Mouse (Mus musculus) E14TG2a.4 (cell line): ENCODE results near the gene Celsr3.
A peak's percentile ranks its signal among the peaks of the same experiment; 100 is the strongest.

ENCODE experiments used
- H3K27me3 ChIP-seq: 2 replicates; pipeline ENCODE4 v1.6.1; 2014; ENCODE audit warnings: low read length, control low read depth; ENCODE audit not compliant: insufficient read depth
- H3K36me3 ChIP-seq: 2 replicates; pipeline ENCODE4 v1.6.1; 2014; ENCODE audit warnings: low read length, control low read depth; ENCODE audit not compliant: insufficient read depth
- H3K4me1 ChIP-seq: replicated peaks from 2 replicates; pipeline ENCODE4 v1.6.1; 2014; ENCODE audit warnings: low read depth, low read length, control low read depth
- H3K4me3 ChIP-seq: replicated peaks from 2 replicates; pipeline ENCODE4 v1.5.1; 2014; ENCODE audit warnings: mild to moderate bottlenecking, low read length
- H3K9me3 ChIP-seq: 2 replicates; pipeline ENCODE4 v1.6.1; 2014; ENCODE audit warnings: low read length, control low read depth
- CTCF ChIP-seq: conservative IDR thresholded peaks from 2 replicates; pipeline ENCODE4 v1.5.1; 2014; ENCODE audit warnings: low read length
- NANOG ChIP-seq: IDR thresholded peaks from 2 replicates; pipeline ENCODE4 v1.6.1; 2014; ENCODE audit warnings: borderline replicate concordance, low read length, mixed read lengths
- POU5F1 ChIP-seq: IDR thresholded peaks from 2 replicates; pipeline ENCODE4 v1.6.1; 2014; ENCODE audit warnings: low read length, borderline replicate concordance

Celsr3 gene

GRCm38 (mm10) chr9:108785416-108785815 is 40.7 kb upstream of the Celsr3 start:
- peaks cover 29% of the 10 kb centered on the region for H3K36me3 ChIP-seq
- H3K4me3 ChIP-seq = no peak overlapping the region
- TF ChIP-seq POU5F1 (no peak), CTCF (no peak), NANOG (no peak)

GRCm38 (mm10) chr9:108786494-108786893 is 39.6 kb upstream of the Celsr3 start:
- peaks cover 29% of the 10 kb centered on the region for H3K36me3 ChIP-seq
- peaks cover 58% of the 10 kb centered on the region for H3K4me1 ChIP-seq
- H3K27me3 ChIP-seq = no peaks in the 10 kb centered on the region
- no peak overlapping the region for H3K4me3 ChIP-seq
- H3K9me3 ChIP-seq = no peaks in the 10 kb centered on the region
- TF ChIP-seq NANOG (no peak), CTCF (no peak), POU5F1 (no peak)

More at GRCm38 (mm10) chr9:108785416-108785815, 40.7 kb upstream of the Celsr3 start:
- Histone ChIP-seq H3K4me1 (peaks cover 58% of the 10 kb centered on the region), H3K9me3 (no peaks in the 10 kb centered on the region), H3K27me3 (no peaks in the 10 kb centered on the region)

GRCm38 (mm10) chr9:108787080-108787479 is 39.0 kb upstream of the Celsr3 start:
- TF ChIP-seq POU5F1 (no peak), NANOG (no peak), CTCF (no peak)
- no peaks in the 10 kb centered on the region for H3K27me3 ChIP-seq
- H3K4me1 ChIP-seq = peaks cover 58% of the 10 kb centered on the region
- H3K9me3 ChIP-seq = no peaks in the 10 kb centered on the region
- peaks cover 29% of the 10 kb centered on the region for H3K36me3 ChIP-seq
- no peak overlapping the region for H3K4me3 ChIP-seq

GRCm38 (mm10) chr9:108788713-108789112 is 37.4 kb upstream of the Celsr3 start:
- no peak overlapping the region for H3K4me3 ChIP-seq
- no peaks in the 10 kb centered on the region for H3K27me3 ChIP-seq
- TF ChIP-seq NANOG (no peak), POU5F1 (no peak)
- no peaks in the 10 kb centered on the region for H3K9me3 ChIP-seq
- H3K4me1 ChIP-seq = peaks cover 56% of the 10 kb centered on the region
- peaks cover 29% of the 10 kb centered on the region for H3K36me3 ChIP-seq

- TF ChIP-seq CTCF (no peak), POU5F1 (no peak), NANOG (no peak)
- H3K27me3 ChIP-seq = no peaks in the 10 kb centered on the region
- no peaks in the 10 kb centered on the region for H3K9me3 ChIP-seq
- peaks cover 30% of the 10 kb centered on the region for H3K36me3 ChIP-seq
- peaks cover 73% of the 10 kb centered on the region for H3K4me1 ChIP-seq
- no peak overlapping the region for H3K4me3 ChIP-seq
These were observed 33.8 kb upstream of the Celsr3 start for GRCm38 (mm10) chr9:108792307-108792706.

GRCm38 (mm10) chr9:108792730-108793129 is 33.4 kb upstream of the Celsr3 start:
- no peaks in the 10 kb centered on the region for H3K9me3 ChIP-seq
- H3K4me3 ChIP-seq = no peak overlapping the region
- H3K36me3 ChIP-seq = peaks cover 31% of the 10 kb centered on the region
- TF ChIP-seq NANOG (no peak), POU5F1 (no peak), CTCF (no peak)
- H3K4me1 ChIP-seq = peaks cover 74% of the 10 kb centered on the region
- no peaks in the 10 kb centered on the region for H3K27me3 ChIP-seq

GRCm38 (mm10) chr9:108795281-108795680 is 30.8 kb upstream of the Celsr3 start:
- no peak for TF ChIP-seq NANOG
- no peak for TF ChIP-seq CTCF
- TF ChIP-seq POU5F1 = no peak
- Histone ChIP-seq H3K9me3 (no peaks in the 10 kb centered on the region), H3K4me3 (no peak overlapping the region), H3K36me3 (peaks cover 42% of the 10 kb centered on the region), H3K4me1 (peaks cover 63% of the 10 kb centered on the region), H3K27me3 (no peaks in the 10 kb centered on the region)

- TF ChIP-seq NANOG (no peak), POU5F1 (no peak), CTCF (no peak)
- H3K36me3 ChIP-seq = peaks cover 43% of the 10 kb centered on the region
- no peaks in the 10 kb centered on the region for H3K27me3 ChIP-seq
- no peaks in the 10 kb centered on the region for H3K9me3 ChIP-seq
- H3K4me3 ChIP-seq = peak overlapping the region; percentile 55
- peaks cover 62% of the 10 kb centered on the region for H3K4me1 ChIP-seq
These were observed 30.4 kb upstream of the Celsr3 start for GRCm38 (mm10) chr9:108795762-108796161.

- Histone ChIP-seq H3K4me3 (peak overlapping the region; percentile 55), H3K27me3 (no peaks in the 10 kb centered on the region), H3K36me3 (peaks cover 49% of the 10 kb centered on the region), H3K9me3 (no peaks in the 10 kb centered on the region), H3K4me1 (peaks cover 56% of the 10 kb centered on the region)
- TF ChIP-seq NANOG (no peak), CTCF (no peak), POU5F1 (no peak)
These were observed 29.7 kb upstream of the Celsr3 start for GRCm38 (mm10) chr9:108796351-108796981.
